Mouse (Mus musculus): ENCODE results near the gene Cacna1d. TPM values are rescaled to one million over a fixed set of nuclear protein-coding genes. Genes with fewer than 3 reads are reported as not detected.

The Cacna1d gene
- total and polyA plus RNA-seq, 3 experiments = not detected

- DNase-seq (ENCODE audit: low read depth, low spot score) = peak; percentile 77
- peaks cover 0 to 15% of the 10 kb centered on the region in 2 experiments; a peak in 2 of 4 replicates for H3K36me3 ChIP-seq (ENCODE audit: control insufficient read depth in 1 of 2, insufficient read depth in 2 of 2, low read length in 2 of 2)
- no peaks in the 10 kb centered on the region for H3K27me3 ChIP-seq (ENCODE audit: control insufficient read depth in 1 of 2, insufficient read depth in 2 of 2, low read length in 2 of 2)
- peak overlapping the region; percentile 12; the same call in 1 of the 2 replicates for H3K9ac ChIP-seq (ENCODE audit: control insufficient read depth, low read depth, low read length, poor library complexity, severe bottlenecking)
- no peak overlapping the region for H3K4me3 ChIP-seq (ENCODE audit: control insufficient read depth in 1 of 2, insufficient read depth in 1 of 2, low read depth in 2 of 2, low read length in 2 of 2)
- peaks cover 4 to 22% of the 10 kb centered on the region in 2 experiments for H3K4me1 ChIP-seq (ENCODE audit: control insufficient read depth in 1 of 2, insufficient read depth in 2 of 2, low read length in 2 of 2)
- H3K79me2 ChIP-seq (ENCODE audit: control insufficient read depth, insufficient read depth, low read length, poor library complexity) = no peaks in the 10 kb centered on the region
- H3K27ac ChIP-seq (ENCODE audit: control insufficient read depth, low read depth, low read length) = peak overlapping the region; percentile 9; the same call in 1 of the 2 replicates
- no peaks in the 10 kb centered on the region for H3K9me3 ChIP-seq (replicated peaks; ENCODE audit: insufficient read depth, low read length)
- TF ChIP-seq GATA1 (IDR thresholded peaks at IDR 0.05; ENCODE audit: low read depth, low read length) (peak; percentile 68), BHLHE40 (IDR thresholded peaks at IDR 0.05; ENCODE audit: borderline replicate concordance, low read depth, low read length) (no peak), TCF12 (IDR thresholded peaks at IDR 0.05; ENCODE audit: low read depth, low read length) (peak; percentile 60; the same call in 1 of the 2 replicates), CHD1 (IDR thresholded peaks at IDR 0.05; ENCODE audit: low read depth, low read length) (no peak), ETS1 (IDR thresholded peaks at IDR 0.05; ENCODE audit: low read depth, low read length) (peak; percentile 67), RCOR1 (IDR thresholded peaks at IDR 0.05; ENCODE audit: low read depth, low read length) (peak; percentile 58), MAZ (IDR thresholded peaks at IDR 0.05; ENCODE audit: low read depth, low read length) (peak; percentile 75; the same call in 1 of the 2 replicates), POLR2AphosphoS5 (IDR thresholded peaks at IDR 0.05; ENCODE audit: borderline replicate concordance, low read depth, low read length) (no peak), CTCF (IDR thresholded peaks at IDR 0.05 in 2 of 3, conservative IDR thresholded peaks at IDR 0.05 in 1 of 3; ENCODE audit: control insufficient read depth in 1 of 3, insufficient read depth in 1 of 3, low read depth in 2 of 3, low read length in 3 of 3, poor library complexity in 1 of 3, severe bottlenecking in 1 of 3) (no peak), EP300 (IDR thresholded peaks at IDR 0.05; ENCODE audit: low read depth in 1 of 2, low read length in 2 of 2) (peak; percentile 58 to 77; a peak in 3 of 4 replicates), TBP (IDR thresholded peaks at IDR 0.05; ENCODE audit: low read depth, low read length) (peak; percentile 46; the same call in 1 of the 2 replicates), SIN3A (IDR thresholded peaks at IDR 0.05; ENCODE audit: low read length) (peak; percentile 65; the same call in 1 of the 2 replicates), MXI1 (IDR thresholded peaks at IDR 0.05; ENCODE audit: low read depth, low read length) (peak; percentile 40; the same call in 1 of the 2 replicates)
Observed at GRCm38 (mm10) chr14:30169455-30169854, 321.8 kb downstream of the Cacna1d start.

- Histone ChIP-seq H3K27ac (ENCODE audit: control insufficient read depth, low read depth, low read length) (peak overlapping the region; percentile 21; the same call in 1 of the 2 replicates), H3K79me2 (ENCODE audit: control insufficient read depth, insufficient read depth, low read length, poor library complexity) (no peaks in the 10 kb centered on the region), H3K27me3 (ENCODE audit: control insufficient read depth in 1 of 2, insufficient read depth in 2 of 2, low read length in 2 of 2) (no peaks in the 10 kb centered on the region), H3K4me1 (ENCODE audit: control insufficient read depth in 1 of 2, insufficient read depth in 2 of 2, low read length in 2 of 2) (peaks cover 4 to 22% of the 10 kb centered on the region in 2 experiments), H3K9ac (ENCODE audit: control insufficient read depth, low read depth, low read length, poor library complexity, severe bottlenecking) (peak overlapping the region; percentile 11; the same call in 1 of the 2 replicates), H3K4me3 (ENCODE audit: control insufficient read depth in 1 of 2, insufficient read depth in 1 of 2, low read depth in 2 of 2, low read length in 2 of 2) (no peak overlapping the region), H3K9me3 (replicated peaks; ENCODE audit: insufficient read depth, low read length) (no peaks in the 10 kb centered on the region), H3K36me3 (ENCODE audit: control insufficient read depth in 1 of 2, insufficient read depth in 2 of 2, low read length in 2 of 2) (peaks cover 0 to 15% of the 10 kb centered on the region in 2 experiments; a peak in 2 of 4 replicates)
- DNase-seq (ENCODE audit: low read depth, low spot score) = peak; percentile 30
- TF ChIP-seq POLR2AphosphoS2 (IDR thresholded peaks at IDR 0.05; ENCODE audit: low read length) (no peak), ZNF384 (IDR thresholded peaks at IDR 0.05; ENCODE audit: low read depth, low read length) (no peak), EP300 (IDR thresholded peaks at IDR 0.05; ENCODE audit: low read depth in 1 of 2, low read length in 2 of 2) (no peak), CTCF (IDR thresholded peaks at IDR 0.05 in 2 of 3, conservative IDR thresholded peaks at IDR 0.05 in 1 of 3; ENCODE audit: control insufficient read depth in 1 of 3, insufficient read depth in 1 of 3, low read depth in 2 of 3, low read length in 3 of 3, poor library complexity in 1 of 3, severe bottlenecking in 1 of 3) (no peak), MYC (IDR thresholded peaks at IDR 0.05; ENCODE audit: low read depth, low read length) (no peak), ETS1 (IDR thresholded peaks at IDR 0.05; ENCODE audit: low read depth, low read length) (no peak), GATA1 (IDR thresholded peaks at IDR 0.05; ENCODE audit: low read depth, low read length) (no peak)
Observed at GRCm38 (mm10) chr14:30168902-30169301, 322.4 kb downstream of the Cacna1d start.

Measured in MEL (cell line).